Mouse (Mus musculus): ENCODE measurements around the gene Ankrd17.
A peak's percentile ranks its signal among the peaks of the same experiment; 100 is the strongest.

The Ankrd17 gene

DNA sequence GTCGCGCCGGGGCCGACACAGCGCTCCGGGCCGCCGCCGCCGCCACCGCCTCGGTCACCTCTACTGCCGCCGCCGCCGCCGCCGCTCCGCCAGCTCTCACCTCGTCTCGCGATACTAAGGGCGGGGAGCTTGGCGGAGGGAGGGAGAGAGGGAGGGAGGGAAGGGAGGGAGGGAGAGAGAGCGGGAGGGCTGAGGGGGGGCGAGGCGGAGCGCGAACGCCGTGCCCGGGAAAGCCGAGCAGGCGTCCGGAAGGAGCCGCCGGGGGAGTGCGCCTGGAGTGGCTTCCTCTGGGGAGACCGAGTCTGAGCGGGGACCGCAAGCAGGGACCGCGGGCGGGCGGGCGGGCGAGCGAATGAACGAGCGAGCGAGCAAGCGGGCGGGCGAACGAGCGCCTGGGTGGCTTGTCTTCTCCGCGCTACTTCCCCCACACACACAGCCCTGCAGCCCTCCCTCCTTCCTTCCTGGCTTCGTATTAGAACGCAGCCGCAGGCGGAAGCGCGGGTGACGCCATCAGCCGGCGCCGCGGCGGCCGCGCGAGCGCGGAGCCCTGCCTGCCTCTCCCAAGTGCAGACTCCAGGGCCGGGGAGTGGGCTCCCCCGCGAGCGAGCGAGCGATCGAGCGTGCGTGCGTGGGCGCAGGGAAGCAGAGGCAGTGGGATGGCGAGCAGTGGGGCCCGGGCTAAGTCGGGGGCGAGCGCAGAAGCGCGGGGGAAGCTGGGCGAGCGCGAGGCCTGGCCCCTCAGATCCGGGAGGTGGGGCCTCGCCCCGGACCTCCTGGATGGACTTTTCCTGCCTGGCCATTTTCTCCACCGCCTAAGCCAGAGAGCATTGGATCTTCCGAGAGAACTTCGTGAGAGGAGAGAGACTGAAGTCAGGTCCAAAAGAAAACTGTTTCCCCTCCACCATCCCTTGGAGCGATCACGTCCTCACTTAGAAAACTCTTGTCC, at the start of gene Ankrd17:
Gene Ankrd17 (minus strand): TSS at position 457 of the 946 bp plus-strand sequence.
- DNase-seq (ENCODE audit: low spot score in 2 of 2) = peak; percentile 86

DNA sequence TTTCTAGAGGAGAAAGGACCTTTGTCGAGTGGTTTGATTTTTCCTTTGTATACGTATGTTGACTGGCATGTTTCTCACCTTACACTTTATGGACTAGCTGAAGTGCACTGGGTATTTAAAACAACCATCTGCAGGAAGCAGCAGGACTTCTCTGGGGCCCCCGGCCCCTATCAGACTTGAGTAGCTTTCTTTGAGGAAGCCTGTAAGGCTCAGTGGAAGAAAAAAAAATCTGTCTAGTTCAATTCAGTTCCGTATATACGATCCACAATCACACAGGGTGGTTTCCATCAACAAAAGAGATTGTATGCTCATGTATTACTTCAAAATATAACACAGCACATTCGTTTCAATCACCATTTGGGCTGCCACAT, 48.5 kb upstream of the Ankrd17 start:
- DNase-seq (ENCODE audit: low spot score in 2 of 2) = no peak

DNA sequence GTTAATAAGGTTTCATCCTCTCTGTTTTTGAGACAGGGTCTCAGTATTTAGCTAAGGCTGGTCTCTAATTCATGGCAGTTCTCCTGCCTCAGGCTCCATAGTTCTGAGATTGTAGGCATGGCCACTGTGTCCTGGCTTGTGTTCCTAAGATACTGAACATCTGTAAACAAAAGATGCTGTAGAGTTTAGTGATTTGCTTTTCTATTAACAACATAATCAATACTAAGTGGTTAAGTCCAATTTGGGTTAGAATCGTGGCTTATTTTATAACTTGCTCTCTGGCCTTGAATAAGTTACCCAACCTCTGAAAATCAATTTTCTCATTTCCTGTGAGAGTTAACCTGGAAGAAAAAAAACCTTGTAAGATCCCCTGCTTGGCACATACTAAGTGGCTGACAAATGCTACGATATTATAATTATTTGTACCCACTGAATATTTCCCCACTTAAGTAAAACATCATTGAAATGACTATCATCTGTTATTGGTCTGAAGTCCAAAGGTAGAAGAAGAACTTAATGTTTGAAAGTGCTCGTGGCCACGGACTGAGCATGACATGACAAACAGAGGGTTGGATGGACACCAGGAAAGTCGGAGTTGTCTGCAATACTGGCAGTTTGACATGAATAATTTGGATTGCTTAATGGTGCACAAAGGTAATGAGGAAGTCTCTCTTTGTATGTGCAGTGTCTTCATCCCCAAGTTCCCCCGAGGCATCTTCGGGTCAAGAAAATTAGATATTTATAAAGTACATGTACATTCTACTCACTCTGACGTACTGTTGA, 48.0 kb upstream of the Ankrd17 start:
- no peak for DNase-seq (ENCODE audit: low spot score in 2 of 2)

DNA sequence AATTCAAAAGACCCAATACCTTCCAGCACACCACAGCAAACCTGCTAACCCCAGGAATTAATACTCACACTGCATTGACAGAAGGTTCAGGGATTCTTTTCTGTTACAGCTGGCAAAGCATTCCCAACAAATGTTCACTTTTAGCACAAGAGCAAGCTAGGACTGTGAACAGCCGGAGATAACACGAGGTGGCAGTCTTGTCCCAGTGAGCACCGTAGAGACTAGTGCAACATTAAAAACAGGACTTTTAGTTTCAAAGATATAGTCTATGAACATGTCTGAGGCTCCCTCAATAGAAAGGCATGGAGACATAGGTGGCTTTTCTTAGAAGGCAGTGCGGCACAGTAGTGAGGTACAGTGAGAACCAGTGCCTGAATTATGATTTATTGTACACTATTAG, 38.8 kb upstream of the Ankrd17 start:
- peak; percentile 32 to 42 for DNase-seq (ENCODE audit: low spot score in 2 of 2)

DNA sequence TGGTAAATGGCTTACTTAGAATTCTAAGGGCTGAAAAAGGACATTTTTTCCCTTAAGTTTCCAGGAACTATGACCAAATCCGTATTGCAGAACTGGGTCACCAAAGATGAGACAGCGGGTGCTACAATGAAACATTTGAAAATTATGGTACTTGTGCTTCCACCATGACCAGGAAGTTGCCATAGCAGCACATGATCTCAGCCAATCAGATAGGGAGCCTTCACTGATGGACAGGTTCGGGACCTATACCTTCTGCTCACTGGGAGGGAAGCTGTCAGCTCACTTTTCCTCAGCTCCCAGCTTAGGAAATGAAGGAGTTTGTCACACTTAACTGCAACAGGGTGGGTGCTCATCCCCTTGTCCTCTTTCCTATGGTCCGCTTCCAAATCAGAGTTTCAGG, 30.4 kb upstream of the Ankrd17 start:
- no peak for DNase-seq (ENCODE audit: low spot score in 2 of 2)

DNA sequence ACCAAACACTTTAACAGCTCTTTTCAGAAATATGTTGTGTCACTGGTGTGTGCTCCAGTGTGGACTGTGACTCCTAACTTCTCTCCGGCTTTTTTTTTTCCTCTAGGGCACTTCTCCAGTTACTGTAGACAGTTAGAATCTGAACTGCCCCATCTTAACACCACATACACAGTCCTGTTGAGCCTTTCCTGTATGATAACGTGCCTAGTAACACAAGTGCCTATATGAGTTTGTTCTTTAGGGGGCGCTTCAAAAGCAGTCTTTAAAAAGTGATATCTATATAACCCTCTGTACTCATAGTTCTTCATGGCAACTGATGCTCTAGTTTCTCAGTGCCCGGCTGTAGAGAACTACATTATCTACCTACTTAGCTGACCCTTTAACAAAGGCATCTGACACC, 27.9 kb upstream of the Ankrd17 start:
- no peak for DNase-seq (ENCODE audit: low spot score in 2 of 2)

DNA sequence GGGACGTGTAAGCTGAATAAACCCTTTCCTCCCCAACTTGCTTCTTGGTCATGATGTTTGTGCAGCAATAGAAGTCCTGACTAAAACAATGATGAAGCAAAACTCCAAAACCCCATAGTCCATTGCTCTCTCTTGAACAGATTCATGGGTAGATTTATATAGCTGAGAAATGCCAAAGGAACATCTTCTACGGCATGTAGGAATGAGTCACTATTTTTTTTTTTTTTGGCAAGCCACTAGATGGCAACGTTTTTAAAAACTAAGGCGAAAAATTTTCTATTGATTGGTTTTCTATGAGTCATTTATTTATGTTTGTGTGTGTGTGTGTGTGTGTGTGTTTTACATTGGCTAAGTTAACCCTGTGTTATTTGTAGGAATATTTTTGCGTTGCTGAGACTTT, 27.4 kb upstream of the Ankrd17 start:
- DNase-seq (ENCODE audit: low spot score in 2 of 2) = no peak

DNA sequence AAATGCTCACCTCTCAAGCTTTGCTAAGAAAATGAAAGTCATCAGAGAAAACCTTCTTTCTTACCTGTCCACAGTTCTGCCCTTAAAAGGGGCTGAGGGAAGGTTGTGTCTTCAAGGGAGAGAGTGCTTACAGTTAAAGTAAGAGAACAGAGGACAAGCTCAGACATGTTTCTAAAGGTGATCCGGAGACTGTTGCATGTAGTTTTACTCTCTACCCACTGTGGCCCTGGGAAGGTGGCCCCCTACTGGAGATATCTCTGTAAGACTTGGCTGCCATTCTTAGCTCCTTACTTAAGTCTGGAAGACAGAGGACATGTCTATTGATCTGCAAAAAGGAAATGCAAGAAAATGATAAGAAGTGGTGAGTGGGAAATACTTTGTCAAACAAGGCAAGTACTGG, 16.7 kb upstream of the Ankrd17 start:
- no peak for DNase-seq (ENCODE audit: low spot score in 2 of 2)

DNA sequence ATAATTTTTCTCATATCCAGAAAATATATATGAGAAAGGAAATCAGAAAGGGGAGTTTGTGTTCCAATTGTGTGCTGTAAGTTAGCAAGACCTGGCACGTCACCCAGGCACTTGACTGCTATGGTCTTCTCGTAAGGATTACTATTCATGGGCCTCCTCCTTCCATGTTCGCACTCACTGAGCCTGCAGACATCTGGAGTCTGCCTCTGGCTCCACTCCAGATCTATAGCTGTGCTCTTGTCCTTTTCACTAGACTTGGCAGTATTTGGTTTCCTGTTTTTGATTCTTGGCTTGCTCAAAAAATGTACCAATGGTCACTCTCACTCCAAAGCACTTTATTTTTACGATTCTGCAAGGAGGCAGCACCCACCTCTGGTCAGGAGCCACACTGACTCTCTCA, 15.1 kb upstream of the Ankrd17 start:
- DNase-seq (ENCODE audit: low spot score in 2 of 2) = no peak

DNA sequence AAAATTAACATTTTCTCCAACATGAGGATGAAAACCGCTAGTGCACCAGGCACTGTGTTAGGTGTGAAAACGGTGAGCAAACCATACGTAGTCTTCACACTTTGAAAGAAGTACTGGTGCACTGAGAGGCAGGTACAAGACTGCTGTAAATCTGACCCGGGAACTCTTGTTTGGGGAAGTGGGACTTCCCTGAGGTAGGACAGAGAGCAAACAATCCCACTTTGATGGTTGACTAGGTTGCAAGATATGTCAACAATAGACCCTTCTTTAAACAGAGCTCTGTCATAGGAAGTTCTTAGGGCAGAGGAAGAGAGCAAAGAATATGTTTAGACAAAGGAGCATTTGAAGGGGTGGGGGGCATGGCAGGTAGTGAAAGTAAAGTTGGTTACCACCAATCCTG, 7.3 kb upstream of the Ankrd17 start:
- DNase-seq (ENCODE audit: low spot score in 2 of 2) = no peak

DNA sequence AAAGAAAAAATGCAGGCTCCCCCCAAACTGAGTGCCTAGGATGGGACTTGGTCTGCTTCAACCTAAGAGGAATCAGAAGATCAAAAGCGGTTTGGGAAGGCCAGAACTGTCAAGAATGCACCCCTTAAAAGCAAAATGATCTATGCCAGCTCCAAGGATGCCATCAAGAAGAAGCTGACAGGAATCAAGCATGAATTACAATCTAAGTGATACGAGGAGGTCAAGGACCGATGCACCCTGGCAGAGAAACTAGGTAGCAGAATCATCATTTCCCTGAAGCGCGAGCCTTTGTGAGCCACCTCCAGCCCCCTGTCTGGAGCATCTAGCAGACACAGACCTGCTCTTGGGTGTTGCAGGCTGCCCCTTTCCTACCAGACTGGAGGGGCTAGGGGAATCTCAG, 4.0 kb upstream of the Ankrd17 start:
- no peak for DNase-seq (ENCODE audit: low spot score in 2 of 2)

DNA sequence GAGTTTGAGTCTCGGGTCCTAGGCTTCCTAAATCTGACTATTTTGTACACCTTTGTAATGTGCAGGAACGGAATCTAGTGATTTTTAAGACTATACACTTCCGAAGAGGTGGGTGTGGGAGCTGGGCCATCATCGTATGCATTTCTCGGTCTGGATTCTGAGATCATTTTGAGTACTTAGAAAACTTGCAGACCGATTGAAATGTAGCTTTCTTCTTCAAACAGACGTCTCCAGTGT, 608 bp upstream of the Ankrd17 start, which contains the start of gene Gm9958:
Gene Gm9958 (plus strand): TSS at position 138 of the 237 bp plus-strand sequence.
- no peak for DNase-seq (ENCODE audit: low spot score in 2 of 2)

DNA sequence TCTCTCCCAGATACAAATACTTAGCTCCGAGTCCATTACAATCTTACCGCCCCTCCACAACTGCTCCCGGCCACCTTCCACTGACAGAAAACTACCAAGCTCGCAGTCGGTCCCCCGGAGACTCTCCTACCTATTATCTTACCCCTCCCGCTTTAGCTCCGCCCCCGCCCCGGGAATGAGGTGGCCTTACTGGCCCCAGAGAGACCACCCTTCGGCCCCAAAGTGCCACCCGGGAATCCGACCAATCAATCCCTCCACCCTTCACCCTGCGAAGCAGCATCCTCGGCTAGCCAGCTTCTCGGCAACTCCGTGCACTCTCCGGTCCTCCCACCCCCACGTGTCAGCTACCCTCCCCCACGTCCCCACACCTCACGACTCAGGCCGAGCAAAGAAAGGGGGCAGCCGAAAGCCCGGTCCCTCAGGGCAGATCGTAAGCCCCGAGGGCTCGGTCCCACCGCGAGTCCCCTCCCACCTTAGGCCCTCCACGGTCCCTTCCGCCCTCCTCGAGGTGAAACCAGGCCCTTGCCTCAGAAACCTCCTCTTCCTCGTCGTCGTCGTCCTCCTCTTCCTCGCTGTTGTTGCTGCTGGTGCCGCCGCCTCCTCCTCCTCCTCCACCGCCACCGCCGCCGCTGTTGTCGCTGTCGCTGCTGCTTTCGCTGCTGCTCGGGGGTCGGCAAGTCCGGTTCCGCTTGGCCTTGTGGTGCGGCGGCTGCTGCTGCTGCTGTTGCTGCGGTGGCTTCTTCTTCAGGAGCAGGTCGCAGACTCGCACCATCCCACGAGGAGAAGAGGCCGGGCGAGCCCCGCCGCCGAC, 1.0 kb downstream of the Ankrd17 start:
- peak; percentile 34 to 39 for DNase-seq (ENCODE audit: low spot score in 2 of 2)

DNA sequence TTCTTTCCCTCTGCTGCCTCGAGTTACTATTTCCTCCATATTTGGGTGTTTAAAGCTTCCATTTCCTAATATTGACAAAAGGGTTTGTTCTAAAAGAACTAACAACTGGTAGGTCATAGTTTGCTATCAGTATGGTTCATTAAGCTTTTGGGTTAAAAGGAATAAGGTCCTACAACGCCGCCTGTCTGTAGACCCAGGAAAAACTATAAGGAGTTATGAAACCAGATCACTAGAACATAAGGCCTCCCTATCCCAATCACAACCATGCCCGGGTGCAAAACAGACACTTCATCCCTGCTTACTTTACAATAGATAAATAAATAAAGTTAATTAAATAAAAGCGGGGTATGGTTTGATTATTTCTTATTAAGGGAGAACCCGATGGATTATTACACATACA, 1.9 kb downstream of the Ankrd17 start:
- peak in 1 of 2 experiments; percentile 55 for DNase-seq (ENCODE audit: low spot score in 2 of 2)

DNA sequence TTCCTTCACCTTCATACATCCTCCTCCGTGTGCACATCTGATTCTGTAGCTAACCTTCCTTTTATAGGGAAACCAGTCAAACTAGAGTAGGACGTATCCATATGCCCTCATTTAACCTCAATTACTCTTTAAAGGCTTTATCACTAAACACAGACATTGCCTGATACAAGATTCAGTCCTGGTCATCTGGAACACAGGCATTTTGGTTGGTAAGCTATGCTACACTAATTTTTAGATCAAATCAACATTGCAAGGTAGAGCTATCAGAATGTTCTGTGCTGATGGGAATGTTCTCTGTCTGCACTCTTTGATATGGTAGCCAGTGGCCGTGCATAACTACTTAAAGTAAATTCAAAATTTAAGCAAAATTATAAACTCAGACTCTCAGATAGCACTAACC, 10.6 kb downstream of the Ankrd17 start:
- no peak for DNase-seq (ENCODE audit: low spot score in 2 of 2)

DNA sequence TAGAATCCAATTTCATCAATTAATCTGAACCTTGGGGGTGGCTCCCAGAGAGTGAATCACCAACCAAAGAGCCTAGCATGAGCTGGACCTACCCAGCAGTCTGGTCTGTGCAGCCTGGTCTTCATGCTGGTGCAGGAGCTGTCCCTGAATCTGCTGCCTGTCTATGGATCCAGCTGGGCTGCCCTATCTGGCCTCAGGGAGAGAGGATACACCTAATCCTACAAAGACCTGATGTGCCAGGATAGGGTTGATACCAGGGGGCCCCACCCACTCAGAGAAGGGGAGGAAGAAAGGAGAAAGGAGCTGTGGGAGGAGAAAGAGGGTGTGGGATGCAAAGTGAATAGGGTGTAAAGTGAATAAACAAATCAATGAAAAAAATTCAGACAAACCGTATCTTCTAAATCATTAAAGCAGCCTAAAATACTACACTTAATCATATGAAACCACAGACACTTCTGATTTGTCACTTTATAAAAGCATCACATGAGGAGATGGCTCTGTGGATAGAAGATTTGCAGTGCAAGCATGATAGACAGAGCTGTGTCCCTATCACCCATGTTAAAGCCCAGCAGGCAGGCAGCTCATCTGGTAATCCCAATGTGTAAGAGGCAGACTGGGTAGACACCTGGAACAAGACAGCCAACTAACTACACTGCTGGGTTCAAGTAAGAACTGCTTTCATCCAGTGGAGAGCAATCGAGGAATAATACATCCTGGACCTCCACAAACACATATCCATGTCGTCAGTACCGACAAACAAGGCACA, 12.6 kb downstream of the Ankrd17 start:
- no peak for DNase-seq (ENCODE audit: low spot score in 2 of 2)

DNA sequence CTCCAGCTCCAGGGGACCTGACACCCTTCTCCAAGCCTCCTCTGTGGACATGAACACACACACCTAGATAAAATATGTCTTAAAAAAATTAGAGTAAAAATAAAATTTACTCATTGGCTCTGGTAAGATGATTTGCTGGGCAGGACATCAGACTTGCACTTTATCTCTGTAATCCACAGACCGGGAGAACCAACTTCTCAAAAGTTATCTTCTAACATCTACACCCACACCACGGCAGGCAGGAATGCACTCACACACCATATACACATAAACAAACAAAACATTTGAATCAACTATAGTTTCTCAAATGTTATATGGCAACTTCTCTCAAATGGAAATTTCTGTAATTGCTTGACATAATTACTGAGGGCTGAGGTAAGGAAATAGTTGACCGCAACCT, 19.5 kb downstream of the Ankrd17 start:
- DNase-seq (ENCODE audit: low spot score in 2 of 2) = no peak

DNA sequence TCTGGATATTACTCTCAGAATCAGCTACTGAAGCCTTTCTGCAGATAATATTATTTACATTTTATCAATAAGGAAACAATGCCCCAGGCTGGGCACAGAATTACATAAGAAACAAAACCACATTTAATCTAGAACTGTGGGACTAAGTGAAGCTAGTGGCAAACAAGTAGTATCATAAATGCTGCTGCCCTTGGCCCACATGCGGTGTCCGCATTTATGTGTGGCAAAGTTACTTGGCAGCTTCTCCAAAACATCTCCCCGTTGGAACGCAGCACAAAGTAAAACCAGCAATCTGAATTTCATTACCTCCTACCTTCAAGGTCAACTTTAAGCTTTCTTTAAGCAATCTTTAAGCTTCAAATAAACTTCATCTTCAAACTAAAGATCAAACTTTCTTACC, 25.5 kb downstream of the Ankrd17 start:
- DNase-seq (ENCODE audit: low spot score in 2 of 2) = no peak

DNA sequence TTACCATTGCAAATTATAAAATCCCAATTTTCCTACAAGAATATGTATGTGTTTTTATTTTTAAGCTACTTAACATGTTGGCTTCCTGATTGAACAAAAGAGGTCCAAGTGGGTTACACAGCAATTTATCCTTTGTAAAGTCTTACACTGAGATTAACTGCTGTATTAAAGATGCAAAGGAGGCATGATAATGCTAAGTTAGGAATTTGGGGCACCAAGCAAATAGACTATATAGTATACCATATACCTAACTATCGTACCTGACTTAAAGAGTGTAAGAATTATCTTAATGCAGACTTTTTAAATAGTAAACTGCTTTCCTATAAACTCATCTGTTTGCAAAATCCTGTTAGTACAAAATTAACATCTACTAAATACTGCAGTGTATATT, 26.4 kb downstream of the Ankrd17 start:
- no peak for DNase-seq (ENCODE audit: low spot score in 2 of 2)

DNA sequence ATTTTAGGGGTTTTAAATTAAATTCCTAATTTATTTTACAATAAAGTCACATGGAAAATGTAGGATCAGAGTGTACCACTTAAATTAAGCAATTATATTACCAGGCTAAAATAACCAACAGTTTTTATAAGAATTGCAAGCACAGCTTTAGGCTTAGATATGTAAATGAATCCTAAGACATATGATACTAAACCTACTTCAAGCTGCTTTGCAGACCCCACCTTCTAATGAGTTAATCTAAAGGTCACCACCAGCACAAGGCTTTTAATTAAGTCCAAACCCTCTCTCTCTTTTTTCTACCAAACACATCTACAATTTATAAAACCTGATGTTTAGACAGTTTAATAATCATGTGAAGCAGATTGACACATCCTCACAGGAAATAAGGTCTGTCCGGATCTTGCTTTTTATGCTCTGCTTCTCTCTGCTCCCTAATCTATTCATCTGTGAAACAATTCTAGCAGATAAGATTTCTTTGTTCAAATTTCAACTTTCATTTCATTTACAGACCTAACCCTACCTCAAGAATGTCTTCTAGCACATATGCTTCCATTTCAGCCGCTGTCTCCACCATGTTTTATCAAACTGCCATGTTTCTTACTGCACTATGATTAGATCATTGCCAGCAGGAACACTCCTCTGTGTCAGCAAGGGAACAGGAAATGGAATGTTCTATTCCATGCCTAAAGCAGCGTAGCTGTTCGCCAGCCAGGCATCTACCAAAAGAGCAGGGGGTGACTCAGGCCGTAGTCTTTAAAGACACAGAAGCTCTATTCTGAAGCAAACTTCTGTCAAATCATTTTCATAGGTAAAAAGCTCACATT, 27.0 kb downstream of the Ankrd17 start:
- DNase-seq (ENCODE audit: low spot score in 2 of 2) = peak; percentile 53 to 56
